Mouse (Mus musculus) hematopoietic stem cell, adult 5-6 weeks (primary cell): ENCODE results near the gene Dlk2. TPM values are rescaled to one million over a fixed set of nuclear protein-coding genes. Genes with fewer than 3 reads are reported as not detected.

Experiments
- ATAC-seq, 2 experiments: fragments of 125-278 bp in 1 of 2; replicated peaks in 1 of 2; 2 replicates each; pipeline ENCODE4 v1.8.0; 2016 to 2017; ENCODE audit warnings: inconsistent platforms in 2 of 2, mild to moderate bottlenecking in 2 of 2, moderate number of reproducible peaks in 2 of 2, low read depth in 1 of 2, moderate TSS enrichment in 1 of 2; ENCODE audit not compliant: low FRiP score in 2 of 2, poor library complexity in 2 of 2, severe bottlenecking in 2 of 2, insufficient read depth in 1 of 2, low TSS enrichment in 1 of 2
- total RNA-seq: library from RNA; stranded (forward); fragments of 172-1452, 232-1000 nt; gene quantifications from 2 replicates; pipeline ENCODE4 v1.2.3, GENCODE M21; 2017

Gene Dlk2
- not detected in 2 replicates for total RNA-seq

DNA sequence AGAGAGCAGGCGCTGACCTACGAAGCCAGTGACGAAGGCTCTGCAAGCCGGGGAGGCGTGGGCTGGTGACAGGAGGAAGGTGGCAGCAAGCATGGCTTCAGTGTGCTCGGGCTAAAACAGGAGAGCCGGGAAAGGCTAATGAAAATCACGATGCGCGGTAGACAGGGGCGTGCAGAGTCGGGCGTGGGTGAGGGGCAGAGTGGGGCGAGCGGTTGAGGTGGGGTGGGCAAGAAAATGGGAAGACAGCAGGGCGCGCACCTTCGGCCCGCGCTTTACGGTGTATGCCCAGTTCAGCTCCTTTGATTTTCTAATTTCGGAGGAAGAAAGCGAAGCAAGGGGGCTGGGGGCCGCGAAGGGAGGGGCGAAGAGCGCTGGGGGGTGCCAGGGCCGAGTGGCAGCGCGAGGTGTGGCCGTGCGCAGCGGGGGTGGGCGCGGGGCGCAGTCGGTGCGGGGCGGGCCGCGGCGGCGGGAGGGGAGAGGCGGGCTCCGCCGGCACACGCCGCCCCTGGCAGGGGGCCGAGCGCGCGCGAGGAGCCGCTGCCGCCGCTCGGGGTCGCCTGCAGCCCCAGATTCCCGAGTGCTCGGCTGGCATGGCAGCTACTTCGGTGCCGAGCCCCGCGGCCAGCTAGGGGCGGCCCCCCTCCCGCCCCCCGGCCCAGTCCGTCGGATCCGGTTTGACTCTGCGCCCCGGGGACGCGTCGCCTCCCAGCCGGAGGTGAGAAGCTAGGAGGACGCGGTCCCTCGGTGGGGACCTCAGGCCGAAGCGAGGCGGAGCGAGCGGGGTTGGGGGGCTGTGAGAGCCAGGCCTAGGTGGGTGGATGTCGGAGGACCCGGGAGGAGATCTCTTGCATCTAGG lies at the start of gene Dlk2:
Gene Dlk2, plus strand, starts transcription at position 58 of the 856 bp plus-strand sequence.
- ATAC-seq = no peak; a peak in 1 of 4 replicates

DNA sequence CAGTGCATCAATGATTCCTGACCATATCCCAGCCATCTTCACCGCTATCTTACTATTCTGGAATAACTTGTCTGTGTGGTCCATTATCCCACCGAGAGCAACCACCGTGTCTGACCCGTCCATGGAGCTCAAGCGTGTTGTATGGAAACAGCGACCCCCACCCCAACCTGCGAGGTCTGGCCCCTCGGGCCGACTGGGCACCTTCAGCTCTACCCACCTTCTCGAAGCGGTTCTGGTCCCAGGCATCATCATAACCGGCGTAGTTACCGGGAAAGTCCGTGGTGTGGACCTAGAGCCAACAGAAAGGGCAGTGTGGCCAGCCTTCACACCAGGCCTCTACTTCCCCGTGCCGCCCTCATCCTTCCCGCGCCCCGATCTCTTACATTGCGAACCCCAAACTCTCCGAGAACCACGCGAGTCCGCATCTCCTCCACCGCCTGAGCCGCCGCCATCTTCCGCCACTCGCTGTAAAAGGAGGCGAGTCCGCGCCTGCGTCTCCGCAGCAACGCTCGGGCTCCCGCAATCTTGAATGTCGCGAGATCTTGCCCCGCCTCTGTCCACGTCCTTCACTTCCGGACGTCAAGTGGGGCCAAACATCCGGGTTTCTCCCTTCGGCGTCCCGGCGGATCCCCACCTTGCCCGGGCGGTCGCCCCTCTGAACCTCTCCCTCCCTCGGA lies 49.6 kb upstream of the Dlk2 start, which contains the start of the genes Polr1c and Yipf3:
Gene Polr1c, minus strand, starts transcription at position 543 of the 677 bp plus-strand sequence.
Gene Yipf3, plus strand, starts transcription at position 569 of the 677 bp plus-strand sequence.
- ATAC-seq = peak; percentile 92 to 93

DNA sequence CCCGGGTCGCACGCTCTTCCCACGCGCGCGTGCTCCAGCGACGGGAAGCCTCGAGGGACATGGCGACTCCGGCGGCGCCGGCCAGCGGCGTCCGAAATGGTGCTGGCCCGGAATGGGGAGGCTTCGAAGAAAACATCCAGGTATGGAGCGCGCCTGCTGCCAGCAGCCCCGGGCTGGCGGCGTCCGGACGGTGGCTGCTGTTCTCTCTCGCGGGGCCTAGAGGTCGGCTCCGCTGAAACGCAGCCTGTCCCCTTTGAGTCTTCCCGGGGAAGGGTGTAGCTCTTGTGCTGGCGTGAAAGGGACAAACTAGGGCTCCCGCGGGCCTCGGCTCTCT lies 49.1 kb upstream of the Dlk2 start:
- peak in 1 of 2 experiments; percentile 13; a peak in 1 of 4 replicates for ATAC-seq

DNA sequence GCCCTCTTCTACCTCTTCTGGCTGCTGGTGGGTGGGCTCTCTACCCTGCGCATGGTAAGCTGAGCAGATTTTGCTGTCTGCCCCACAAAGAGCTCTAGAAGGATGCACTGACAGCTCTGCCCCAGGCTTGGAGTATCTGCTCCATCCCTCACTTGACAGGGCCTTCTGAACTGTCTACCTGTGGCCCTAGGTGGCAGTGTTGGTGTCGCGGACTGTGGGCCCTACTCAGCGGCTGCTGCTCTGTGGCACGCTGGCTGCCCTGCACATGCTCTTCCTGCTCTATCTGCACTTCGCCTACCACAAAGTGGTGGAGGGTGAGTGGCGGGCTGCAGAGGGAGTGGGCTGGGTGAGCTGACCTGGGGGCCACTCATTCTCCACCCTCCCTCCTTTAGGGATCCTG lies 46.0 kb upstream of the Dlk2 start:
- no peak for ATAC-seq

DNA sequence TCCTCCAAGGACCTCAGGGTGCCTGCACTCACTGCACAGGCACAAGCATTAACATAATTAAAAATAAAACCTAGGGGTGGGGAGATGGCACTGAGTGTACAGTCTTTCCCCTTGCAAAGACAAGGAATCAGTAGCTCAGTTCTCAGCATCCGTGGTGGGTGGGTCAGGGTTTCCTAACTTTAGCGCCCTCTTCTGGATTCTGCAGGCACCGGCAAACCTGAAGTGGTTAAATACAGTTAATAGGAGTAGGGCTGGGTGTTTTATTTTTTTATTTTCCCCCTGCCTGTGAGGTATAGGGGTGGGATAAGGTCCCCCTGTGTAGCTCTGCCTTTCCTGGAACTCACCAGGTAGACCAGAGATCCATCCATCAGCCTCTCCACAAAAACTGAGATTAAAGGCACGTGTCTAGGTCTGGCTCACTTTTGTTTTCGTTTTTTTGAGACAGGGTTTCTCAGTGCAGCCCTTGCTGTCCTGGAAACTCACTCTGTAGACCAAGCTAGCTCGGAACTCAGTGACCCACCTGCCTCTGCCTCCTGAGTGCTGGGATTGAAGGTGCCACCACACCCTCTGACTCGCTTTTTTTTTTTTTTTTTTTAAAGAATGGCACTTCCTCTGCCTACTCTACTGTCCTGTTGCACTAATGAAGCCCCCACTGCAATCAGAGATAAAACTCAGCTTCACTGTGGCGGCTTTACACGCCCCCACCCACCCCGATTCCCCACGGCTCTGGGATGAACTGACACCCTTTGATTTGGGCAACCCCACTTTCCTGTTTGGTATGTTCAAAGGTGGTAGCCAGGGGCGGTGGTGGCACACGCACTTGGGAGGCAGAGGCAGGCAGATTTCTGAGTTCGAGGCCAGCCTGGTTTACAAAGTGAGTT lies 44.4 kb upstream of the Dlk2 start:
- no peak for ATAC-seq

DNA sequence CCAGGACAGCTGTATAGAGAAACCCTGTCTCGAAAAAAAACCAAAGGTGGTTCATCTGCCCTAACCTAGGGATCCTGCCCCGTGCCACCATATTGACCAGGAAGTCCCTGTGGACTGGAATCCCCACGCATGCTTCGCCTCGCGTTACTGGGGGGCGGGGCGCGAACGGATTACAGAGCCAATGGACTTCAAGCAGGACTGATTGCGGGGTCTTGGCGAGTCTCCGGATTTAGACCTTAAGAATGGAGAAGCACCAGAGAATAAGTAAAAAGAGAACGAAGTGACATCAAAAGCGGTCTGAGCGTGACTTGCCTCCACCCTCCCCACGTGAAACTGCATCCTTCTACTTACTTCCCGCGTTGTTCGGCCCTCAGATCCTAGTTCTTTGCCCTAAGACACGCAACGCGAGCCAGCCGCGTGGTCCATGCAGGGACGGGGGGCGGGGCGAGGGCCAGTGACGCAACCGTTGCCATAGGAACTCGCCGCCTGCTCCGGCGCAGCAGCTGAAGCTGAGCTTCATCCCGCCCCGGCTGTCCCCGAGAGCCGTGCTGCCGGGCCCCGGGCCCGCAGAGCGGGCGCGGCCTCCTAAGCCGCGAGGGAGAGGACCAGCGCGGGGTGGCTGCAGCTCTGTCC lies 43.7 kb upstream of the Dlk2 start, which contains the start of gene Lrrc73:
Gene Lrrc73, plus strand, starts transcription at position 80 of the 633 bp plus-strand sequence.
- ATAC-seq = peak; percentile 57 to 69; a peak in 3 of 4 replicates

DNA sequence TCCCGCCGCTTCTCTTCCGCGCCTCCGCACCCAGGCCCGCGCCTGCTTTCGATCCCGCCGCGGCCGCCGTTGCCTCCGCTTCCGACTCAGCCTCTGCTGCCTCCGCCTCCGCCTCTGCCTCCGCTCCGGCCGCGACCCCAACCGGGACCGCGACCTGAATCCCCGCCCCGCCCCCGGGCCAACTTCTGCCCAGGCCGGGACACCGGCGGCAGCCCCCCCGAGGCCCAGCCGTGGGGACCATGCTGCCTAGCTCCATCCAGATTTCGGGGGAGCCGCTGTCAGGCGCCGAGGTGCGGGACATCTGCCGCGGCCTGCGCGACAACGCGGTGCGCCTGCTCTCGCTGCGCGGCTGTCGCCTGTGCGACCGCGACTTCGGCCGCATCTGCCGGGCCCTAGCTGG lies 43.1 kb upstream of the Dlk2 start:
- no peak for ATAC-seq

DNA sequence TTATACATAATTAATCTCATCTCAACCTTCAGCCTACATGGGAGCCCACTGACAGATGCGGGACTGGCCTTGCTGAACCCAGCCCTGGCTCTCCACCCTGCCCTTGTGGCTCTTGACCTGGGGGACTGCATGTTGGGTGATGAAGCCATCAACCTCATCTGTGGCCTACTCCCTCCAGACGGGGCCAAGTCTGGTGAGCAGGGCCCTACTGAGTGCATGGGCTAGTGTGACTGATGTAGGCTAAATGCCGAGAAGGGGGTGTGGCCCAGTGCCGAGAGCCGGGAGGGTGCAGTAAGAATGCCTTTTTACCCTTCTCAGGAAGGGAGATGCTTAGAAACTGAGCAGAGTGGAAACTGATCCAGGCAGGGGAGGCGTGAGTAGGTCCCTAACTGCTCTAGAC lies 42.1 kb upstream of the Dlk2 start:
- ATAC-seq = no peak

DNA sequence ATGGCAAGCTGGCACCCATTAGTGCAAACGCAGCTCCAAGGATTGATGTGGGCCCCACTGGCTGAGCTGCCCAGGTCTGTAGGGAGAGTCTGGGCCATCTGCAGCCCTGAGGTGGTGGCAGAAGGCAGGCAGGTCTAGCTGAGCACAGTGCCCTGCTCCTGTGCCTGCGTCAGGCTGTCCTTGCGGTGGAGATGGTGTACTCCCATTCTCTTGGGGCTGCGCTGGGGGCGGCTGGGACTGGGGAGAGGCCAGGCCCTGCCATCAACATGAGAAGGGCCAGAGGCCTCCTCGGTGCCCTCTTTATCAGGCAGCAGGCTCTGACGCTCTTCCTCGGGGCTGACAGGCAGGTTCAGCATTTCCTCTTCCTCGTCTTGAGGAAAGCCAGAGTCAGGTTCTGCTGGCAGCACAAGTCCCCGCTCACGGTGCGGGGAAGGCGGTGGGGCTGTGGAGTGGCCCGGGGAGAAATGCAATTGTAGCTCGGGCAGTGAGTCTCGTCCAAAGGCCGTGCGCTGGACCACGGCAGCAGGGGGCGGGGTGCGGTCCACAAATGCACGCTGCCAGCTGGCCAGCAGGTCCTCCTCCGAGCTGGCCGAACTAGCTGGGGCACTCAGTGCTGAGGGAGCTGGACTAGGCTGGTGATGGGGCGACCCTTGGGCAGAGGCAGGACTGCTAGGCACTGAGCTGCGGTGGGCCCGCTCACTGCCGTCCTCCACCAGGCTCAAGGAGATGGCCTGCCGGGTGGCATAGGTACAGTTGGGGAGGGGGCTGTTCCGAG lies 38.8 kb upstream of the Dlk2 start:
- ATAC-seq = no peak

DNA sequence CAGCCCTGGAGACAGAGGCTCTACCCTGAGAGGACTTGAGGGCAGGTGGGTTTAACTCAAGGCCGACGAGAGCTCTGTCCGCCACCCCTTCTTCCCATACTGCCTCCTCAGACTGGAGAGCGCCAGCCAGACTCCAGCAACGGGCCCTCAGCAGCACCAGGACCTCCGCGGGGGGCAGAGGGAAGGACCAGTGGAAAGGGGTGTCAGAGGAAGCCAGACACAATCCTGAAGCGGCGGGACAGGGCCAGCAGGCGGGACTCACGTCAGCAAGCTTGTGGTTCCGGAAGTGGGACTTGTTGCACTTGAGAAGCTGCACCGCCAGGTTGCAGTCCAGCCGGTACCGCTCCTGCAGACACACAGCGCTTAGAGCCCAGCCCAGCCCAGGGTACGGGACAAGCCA lies 37.5 kb upstream of the Dlk2 start:
- no peak for ATAC-seq

DNA sequence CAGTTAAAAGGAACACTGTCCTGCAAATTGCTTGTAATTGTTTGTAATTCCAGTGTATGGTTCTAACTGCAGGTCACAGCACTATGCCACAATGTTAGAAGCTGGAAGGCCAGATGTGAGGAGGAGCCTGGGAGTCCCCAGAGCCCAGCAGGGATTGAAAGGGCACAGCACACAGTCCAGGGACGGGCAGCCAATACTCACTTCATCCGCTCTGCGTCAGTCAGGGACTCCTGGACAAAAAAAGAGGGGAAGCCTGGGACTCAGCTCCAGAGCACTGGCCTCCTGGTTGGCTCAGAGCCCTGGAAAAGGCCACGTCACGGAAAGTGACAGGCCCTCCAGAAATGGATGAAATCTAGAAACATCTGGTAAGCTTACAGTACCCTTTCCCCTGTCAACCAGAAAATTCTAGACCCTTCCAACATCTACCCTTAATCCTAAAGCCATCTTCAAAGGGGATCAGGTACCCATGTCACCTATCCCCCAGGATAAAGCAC lies 35.0 kb upstream of the Dlk2 start:
- no peak for ATAC-seq

DNA sequence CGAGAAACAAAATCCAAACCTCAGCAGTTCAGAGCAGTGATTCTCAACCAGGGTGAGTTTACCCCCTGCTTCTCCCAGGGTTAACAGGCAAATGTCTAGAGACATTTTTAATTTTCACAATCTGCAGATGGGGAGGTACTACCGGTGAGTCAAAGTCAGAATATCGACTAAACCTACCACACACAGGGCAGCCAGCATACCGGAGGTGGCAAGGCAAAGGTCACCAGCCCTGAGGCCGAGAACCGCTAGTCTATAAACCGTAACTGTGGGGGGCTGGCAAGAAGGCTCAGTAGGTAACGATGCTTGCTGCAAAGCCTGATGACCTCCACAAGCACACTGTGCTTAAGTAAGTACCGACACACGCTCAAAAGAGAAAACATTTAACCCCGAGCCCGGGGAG lies 31.7 kb upstream of the Dlk2 start:
- ATAC-seq = no peak

DNA sequence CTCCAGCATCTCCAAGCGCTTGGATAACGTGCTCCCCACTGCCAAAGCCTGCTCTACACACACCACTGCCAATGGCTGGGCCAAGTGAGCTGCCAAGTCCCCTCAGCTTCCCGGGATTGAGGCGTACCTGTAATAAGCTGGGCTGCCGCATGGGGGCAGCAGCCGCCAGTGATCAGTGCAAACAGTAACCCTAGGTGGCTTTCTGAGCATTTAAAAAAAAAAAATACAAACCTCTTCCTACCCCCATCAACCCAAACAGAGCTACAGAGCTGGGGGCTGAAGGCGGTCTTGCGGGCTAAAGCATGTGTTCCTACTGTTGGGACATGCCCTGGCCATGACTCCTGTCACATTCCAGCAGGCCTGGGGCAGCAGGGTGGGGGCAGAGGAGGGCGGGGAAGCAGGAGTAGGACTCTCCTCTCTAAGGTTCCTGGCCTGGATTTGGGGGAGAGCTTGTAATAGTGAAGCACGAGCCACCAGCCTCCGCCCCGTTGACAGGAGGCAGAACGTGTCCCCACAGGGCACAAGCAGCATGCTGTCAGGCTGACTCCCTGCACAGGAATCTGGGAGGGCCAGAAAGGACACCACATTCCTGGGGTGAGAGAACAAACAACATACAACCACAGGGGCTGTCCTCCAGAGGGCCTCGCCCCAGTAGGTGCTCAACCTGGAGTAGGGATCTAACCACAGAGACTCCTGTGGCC lies 31.2 kb upstream of the Dlk2 start:
- peak; percentile 63 to 78; a peak in 3 of 4 replicates for ATAC-seq

DNA sequence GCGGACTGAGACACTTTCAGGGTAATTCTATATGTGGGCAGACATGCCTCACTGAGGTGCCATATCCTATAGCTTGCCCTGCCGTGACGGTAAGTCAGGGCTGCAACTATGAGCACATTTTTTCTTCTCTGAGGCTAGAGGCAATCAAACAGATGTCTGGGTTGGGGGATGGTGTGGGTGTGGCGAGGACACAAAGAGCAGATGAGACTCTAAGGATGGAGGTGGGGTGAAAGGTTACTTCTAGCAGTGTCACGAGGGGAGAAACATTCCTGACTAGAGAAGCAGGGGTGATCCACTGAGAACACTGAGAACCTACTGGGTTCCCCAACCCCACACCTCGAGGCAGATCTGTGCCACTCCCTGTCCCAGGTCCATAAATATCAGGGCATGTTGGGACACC lies 30.2 kb upstream of the Dlk2 start:
- ATAC-seq = no peak

DNA sequence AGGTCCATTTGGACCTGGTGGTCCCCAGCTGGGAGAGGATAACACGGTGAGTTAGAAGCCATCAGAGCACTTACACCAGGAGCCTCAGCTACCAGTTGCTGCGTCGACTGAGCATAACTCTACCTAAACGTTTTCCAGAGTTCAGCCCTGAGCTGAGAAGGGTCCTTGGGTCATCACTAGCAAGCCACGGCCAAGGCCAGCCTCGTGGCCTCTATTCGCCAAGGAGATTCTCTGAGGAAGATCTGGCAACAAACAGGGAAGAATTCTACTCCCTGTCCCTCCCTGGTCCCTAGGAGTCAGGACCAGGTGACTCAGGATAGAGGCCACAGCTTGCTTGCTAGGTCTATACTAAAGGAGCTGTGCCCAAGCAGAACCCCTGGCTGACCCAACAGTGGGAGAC lies 29.7 kb upstream of the Dlk2 start:
- no peak for ATAC-seq
